Mouse (Mus musculus) thymus, postnatal 36 days (tissue): ENCODE results near the gene Gkap1.
A peak's percentile ranks its signal among the peaks of the same experiment; 100 is the strongest.

ENCODE experiments used
- DNase-seq, 2 experiments: peaks; one replicate each; pipeline ENCODE4 v3.0.0; 2022; ENCODE audit warnings: mixed read lengths in 2 of 2

Gene Gkap1

GRCm38 (mm10) chr13:58275599-58275998 is at the start of gene Gkap1:
Gene Gkap1 (minus strand): TSS chr13:58275699.
- no peak for DNase-seq

DNA sequence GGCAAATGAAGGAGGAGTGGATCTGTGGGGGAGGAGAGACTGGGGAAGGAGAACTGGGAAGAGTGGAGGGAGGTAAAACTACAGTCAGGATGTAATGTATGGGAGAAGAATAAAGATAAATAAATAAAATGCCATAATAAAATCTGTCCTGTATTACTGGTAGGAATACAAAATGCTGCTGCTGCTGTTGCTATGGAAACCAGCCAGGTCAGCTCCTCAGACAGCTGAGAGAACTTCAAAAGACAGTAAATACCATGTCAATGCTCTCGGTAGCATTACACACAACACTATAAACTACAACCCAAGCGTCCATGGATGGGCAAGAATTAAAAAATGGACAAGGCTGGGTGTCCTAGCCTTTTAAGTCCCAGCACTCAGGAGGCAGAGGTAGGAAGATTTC is 42.3 kb upstream of the Gkap1 start:
- no peak for DNase-seq

DNA sequence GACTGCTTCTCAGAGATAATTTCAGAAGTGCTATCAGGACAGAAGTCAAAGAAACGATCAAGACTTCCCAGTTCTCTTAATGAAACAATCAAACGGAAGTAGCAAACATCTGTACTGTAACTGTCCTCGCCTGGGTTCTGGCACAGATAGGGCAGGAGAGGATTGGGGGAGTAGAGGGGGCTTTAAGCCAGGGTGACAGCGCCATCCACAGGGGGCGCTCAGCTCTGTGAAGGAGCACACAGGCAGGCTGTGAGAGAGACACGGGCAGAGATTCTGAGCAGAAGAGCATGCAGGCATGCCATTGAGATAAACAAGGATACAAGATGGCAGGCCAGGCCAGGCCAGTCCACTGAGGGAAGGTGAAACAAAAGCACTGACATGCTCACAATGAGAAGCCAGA is 39.5 kb upstream of the Gkap1 start:
- no peak for DNase-seq

GRCm38 (mm10) chr13:58313758-58314157 is 38.3 kb upstream of the Gkap1 start:
- no peak for DNase-seq

DNA sequence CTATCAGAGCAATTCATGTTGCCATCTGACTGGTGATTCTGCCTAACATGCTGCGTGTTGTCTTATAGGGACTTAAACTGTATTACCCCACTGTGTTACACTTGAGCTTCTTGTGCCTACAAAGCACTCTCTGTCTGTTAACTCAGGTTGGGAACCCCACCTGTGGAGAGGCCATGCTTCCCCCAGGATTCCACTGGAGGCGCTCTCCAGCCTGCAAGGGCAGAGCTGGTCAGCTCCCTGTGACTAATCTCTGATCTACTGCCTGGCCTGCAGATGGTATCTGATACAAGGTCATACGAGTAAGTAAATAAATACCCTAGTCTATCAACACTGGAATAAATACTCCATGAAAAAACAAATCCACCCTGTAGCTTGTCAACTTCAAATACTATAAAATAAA is 35.9 kb upstream of the Gkap1 start:
- no peak for DNase-seq

- no peak for DNase-seq
Observed at GRCm38 (mm10) chr13:58309499-58309898, 34.0 kb upstream of the Gkap1 start.

DNA sequence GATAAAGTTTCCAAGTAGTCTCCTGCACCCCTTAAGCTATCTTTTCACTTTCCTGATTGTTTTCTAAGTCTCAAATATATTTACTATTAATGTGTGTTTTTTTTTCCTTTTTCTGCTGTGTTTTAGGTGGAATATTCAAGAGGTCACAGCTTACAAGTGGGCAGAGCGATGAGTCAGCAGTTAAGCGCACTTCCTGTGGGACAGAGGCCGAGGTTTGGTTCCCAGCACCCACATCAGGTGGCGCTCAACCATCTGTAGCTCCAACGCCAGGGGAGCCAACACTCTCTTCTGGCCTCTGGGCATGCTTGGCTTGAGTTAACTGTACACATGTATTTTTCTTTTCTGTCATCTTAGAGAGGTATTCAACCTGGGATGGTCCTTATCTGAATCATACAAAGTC is 32.0 kb upstream of the Gkap1 start:
- DNase-seq, result no peak

- no peak for DNase-seq
Observed at GRCm38 (mm10) chr13:58305230-58305629, 29.7 kb upstream of the Gkap1 start.

GRCm38 (mm10) chr13:58302421-58303145 is 27.1 kb upstream of the Gkap1 start:
- DNase-seq, result no peak

- no peak for DNase-seq
Observed at GRCm38 (mm10) chr13:58301961-58302360, 26.5 kb upstream of the Gkap1 start.

GRCm38 (mm10) chr13:58298756-58299155 is 23.3 kb upstream of the Gkap1 start:
- DNase-seq, result no peak

GRCm38 (mm10) chr13:58295582-58295981 is 20.1 kb upstream of the Gkap1 start:
- DNase-seq, result no peak

DNA sequence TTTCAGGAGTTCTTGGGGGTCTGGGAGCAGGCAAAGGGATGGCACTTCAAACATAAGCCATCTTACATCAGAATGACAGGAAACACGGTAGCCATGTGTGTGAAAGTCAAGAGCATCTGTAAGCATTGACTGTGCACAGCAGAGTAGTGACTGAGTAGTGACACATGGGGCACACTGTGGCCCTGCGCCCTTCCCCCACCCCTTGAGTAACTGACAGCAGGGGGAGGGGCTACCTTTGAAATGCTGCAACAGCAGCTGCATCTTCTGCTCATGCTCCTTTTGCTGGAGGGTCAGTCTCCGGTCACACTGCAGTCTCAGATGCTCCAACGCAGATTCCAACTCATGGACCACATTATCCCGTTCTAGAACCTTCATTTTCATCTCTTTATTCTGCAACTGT is 17.3 kb upstream of the Gkap1 start:
- no peak for DNase-seq

DNA sequence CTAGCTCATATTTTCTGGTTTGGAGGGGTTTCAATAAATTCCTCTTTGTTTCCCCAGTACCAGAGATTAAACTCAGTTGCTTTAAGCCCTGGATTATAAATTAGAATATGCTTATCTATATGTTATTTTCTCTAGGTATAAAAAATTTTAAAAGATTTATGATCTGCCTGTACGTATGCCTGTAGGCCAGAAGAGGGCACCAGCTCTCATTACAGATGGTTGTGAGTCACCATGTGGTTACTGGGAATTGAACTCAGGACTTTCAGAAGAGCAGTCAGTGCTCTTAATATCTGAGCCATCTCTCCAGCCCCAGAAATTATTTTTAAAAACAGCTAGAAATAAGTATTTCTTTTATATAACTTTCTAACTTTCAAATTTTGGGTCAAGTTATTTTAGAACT is 13.8 kb upstream of the Gkap1 start:
- DNase-seq, result no peak

DNA sequence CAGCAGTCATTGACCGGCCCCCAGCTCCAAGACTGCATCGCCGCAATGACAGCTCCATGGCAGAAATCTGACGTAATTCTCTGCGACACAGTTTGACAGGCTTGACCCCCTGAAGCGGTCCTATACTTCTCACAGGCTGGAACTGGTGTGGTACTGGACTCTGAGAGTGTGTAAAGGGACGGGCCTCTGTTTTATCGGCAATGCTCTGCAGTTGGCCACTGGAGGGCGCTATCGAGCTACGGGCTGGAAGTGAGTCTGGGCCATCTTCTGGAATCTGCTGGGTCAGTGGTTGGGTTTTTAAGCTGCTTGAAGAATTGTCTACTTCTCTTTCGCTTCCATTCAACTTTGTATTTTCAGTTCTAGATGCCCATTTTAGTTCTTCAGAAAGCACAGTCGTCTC is 12.3 kb upstream of the Gkap1 start:
- peak; percentile 65 to 73 for DNase-seq

GRCm38 (mm10) chr13:58283466-58283865 is 8.0 kb upstream of the Gkap1 start:
- no peak for DNase-seq

DNA sequence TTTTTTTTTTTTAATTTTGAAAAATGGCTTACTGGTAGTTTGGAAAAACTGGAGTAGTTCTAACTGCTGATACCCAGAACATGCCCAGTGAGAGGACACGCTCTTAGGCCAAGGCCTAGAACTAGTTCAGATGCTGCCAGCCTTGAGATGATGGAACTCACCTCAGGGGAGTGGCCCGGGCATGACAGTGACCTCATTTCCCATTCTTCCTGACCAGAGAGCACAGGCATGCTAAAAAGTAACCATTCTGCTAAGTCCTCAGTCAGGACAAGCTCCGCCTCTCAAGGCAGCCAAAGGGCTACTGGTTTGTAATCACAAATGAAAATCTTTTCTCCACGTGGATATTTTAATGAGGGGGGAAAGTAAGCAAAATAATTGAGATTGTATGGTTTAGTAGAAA is 6.4 kb upstream of the Gkap1 start:
- no peak for DNase-seq

DNA sequence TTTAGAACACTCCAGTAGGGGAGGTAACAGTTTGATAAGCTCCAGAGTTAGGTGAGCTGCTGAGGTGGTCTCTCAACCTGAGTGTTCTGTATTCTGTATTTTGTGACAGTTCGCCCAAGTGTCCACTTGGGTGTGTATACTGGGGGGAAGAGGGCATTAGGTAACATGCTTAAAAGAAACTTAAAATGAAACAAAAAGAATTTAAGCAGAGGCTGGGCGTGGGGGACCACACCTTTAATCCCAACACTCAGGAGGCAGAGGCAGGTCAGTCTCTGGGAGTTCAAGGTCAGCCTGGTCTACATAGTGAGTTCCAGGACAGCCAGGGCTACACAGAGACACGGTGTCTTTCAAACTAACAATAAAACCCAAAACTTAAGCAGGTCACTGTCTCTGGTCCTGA is 5.0 kb upstream of the Gkap1 start:
- DNase-seq, result no peak

DNA sequence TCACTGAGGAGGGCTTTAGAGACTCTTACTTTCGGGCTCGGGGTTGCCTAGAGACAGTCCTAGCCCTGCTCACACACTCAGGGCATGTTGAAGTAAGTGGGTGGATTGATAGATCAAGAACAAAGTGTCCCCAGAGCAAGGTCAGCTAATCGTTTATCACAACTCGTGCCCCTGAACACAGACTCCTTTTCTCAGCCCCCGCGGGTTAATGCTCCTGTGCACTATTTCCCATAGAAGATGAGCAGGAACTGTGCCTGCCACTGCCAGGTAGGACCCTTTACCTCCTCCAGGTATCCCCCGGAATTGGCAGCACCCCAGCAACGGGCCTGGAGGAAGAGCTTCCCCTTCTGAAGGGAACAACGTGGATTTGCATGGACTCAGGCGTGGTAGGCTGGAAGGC is 757 bp upstream of the Gkap1 start:
- DNase-seq, result no peak

DNA sequence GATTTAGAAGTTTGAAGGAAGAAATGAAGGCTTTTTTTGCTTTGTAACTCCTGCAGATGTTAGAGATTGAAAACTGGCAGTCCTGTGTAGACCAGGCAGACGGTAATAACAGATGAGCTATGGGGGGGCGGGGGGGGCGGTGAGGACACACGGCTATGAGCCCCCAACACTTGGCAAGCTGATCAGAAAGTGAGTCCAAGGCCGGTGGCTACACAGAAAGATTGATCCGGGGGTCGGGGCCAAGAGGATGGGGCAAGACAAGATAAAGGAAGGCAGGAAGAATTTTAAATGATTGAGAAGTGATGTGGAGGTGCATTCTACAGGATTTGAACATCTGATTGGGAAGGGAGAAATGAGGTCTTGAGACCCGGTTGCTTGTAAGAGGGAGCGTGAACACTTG is 423 bp downstream of the Gkap1 start:
- no peak for DNase-seq

- peak; percentile 54 to 67 for DNase-seq
Observed at GRCm38 (mm10) chr13:58274259-58274991, 1.1 kb downstream of the Gkap1 start.

DNA sequence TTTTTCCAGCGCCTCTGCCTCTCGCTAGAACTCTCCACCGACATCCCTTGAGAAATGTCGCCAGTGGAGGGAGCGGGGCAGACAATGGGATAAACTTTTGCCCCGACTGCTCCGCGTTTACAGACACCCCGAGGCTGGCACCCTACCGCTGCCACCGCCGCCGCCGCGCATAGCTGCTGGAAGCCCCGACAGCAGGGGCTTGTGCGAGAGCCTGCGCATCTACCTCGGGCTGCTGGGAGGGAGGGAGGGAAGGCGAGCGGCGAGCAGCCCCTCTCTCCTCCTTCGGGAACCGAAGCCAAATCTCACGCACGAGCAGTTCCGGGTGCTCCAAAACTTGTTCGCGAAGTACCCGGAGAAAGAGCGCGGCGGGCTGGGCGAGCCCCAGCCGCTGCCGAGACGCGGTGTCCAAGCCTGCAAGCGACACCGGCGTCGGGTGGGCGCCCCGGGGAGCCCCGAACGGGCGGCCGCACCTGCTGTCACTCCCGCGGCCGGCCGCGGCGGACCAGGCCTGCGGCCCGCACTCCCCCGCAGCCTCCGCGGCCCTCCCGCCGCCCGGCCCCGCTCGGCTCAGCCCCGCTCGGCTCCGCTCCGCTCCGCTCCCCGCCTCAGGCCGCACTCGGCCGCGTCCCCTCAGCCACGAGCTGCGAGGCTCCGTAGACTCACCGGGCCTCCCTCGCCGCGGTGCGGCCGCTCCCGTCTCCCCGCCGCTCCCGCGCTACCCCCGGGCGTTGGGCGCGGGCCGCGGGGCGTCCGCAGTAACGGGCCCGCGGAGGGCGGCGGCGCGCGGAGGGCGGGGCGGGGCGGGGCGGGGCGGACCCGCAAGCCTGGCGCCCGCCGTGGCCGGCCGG is 1.9 kb downstream of the Gkap1 start:
- DNase-seq, result peak; percentile 26 to 33

DNA sequence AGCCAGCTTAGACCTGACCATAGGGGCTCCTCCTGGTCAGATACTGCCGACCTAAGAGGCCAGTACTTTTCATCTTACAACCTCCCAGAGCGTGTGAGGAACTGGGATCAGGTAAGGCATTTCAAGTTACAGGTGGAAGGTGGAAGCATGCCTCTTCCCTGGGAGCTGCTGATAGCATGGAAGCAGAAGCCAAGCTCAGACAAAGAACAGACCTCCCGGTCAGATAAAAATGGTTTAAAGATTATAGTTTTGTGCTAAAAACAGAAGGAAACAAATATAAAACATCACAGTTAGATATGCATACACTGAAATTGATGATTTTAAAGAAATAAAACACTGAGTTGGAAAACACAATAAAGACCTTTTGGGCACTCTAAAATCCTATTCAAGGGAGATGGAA is 8.6 kb downstream of the Gkap1 start:
- no peak for DNase-seq

GRCm38 (mm10) chr13:58263546-58263945 is 12.0 kb downstream of the Gkap1 start:
- DNase-seq, result no peak
